Mouse (Mus musculus) thymus, postnatal 25 days (tissue): Measurements from ENCODE around the gene Cdk5.
"Not testable (repeated sequence)": the region's sequence is repeated elsewhere in the genome, so short reads cannot be mapped to it uniquely, and the experiment has no call there.

Experiments
- DNase-seq: peaks from one replicate; pipeline ENCODE4 v3.0.0; 2022

Gene Cdk5

DNA sequence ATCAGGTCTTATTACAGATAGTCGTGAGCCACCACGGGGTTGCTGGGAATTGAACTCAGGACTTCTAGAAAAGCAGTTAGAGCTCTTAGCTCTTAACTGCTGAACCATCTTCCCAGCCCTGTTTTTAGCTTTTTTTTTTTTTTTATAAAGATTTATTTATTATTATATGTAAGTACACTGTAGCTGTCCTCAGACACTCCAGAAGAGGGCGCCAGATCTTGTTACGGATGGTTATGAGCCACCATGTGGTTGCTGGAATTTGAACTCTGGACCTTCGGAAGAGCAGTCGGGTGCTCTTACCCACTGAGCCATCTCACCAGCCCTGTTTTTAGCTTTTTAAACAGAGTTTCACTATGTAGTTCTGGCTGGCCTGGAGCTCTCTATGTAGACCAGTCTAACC, 27.1 kb downstream of the Cdk5 start:
- DNase-seq = not testable (repeated sequence)

GRCm38 (mm10) chr5:24394165-24394894, 29.0 kb downstream of the Cdk5 start:
- DNase-seq = peak; percentile 93

GRCm38 (mm10) chr5:24393392-24393997, 29.8 kb downstream of the Cdk5 start, which contains the start of gene Abcb8:
Gene Abcb8 (plus strand): TSS chr5:24393663.
- peak; percentile 87 for DNase-seq

DNA sequence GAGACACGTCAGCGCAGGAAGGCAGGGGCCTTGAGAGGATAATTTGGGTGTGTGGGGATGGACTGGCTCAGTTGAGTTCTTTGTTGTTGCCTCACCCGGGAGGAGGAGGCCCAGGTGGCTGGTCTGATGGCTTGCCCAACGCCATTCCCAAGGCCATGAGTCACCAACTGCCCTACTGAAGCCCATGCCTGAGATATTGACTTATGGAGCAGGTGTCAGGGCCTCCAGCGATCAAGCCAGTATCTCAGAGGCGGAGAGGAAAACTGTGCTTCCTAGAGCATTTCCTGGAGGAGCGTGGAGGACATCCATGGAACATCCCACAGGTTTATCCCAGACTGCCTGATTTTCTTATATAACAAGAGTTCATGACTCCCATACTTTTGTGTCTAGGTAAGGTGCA, 30.6 kb downstream of the Cdk5 start:
- DNase-seq = no peak

DNA sequence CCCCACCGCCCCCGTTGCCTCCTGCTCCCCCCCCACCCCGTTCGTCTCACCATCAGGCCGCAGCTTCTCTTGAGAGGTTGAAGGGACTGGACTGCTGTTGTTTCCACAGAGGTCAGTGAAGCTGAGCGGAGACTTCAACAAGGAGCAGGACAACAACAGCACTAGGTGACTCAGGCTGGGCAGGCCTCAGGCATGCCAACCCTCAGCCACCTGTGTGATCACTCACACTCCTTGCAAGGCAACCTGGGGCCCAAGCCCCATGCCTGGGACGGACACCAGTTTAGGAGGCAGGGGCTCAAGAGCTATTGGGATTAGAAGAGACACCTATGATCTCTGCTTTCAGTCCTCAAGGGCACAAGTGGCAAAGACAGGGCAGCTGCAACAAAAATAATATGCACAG, 31.5 kb downstream of the Cdk5 start, which contains the start of gene Atg9b:
Gene Atg9b (minus strand): TSS at position 280 of the 400 bp plus-strand sequence.
- no peak for DNase-seq

GRCm38 (mm10) chr5:24389658-24390020, 33.7 kb downstream of the Cdk5 start:
- no peak for DNase-seq

- DNase-seq = peak; percentile 43
Measured at GRCm38 (mm10) chr5:24389011-24389657, 34.2 kb downstream of the Cdk5 start.

GRCm38 (mm10) chr5:24388246-24388915, 34.9 kb downstream of the Cdk5 start:
- peak; percentile 9 for DNase-seq

DNA sequence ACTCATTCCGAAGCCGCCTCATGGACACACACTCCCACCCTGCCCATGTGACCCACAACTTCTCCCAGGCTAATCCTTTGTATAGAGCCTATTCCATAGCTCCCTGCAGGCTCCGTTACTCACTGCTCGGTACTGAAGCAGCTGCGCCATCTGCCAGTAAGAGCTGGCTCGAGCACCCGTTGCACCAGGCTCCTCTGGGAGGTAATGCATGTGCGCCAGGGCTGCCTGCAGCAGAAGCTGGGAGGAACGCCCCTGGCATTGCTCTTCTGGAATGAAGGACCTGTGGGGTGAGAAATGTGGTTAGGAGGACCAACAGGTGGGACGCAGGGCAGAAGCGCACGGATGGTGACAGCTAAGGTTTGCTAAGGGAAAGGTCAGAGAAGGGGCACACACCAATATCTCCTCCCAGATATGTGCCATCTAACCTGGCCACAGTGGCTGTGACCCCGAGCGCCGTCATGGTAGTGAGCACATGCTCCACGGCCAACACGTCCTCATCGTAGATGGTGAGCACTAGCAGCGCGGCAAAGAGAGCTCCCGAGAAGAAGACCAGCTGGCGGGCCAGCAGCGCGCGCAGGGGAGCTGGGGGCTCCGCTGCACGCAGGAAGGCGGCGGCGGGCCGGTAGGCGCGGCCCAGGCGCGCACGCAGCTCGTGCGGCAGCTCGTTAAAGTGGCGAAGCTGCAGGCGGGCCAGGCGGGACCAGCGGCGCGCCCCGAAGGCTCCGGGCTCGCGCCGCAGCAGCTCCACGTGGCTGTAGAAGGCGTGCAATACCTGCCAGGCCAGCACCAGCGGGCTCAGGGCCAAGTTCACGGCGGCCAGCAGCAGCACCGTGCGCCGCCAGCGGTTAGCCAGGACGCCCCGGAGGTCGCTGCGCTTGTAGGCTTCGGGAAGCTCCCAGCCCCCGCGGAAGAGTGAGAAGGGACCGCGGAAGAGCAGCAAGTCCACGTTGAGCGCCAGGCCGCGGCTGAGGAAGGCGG, 35.8 kb downstream of the Cdk5 start:
- DNase-seq = peak; percentile 57

DNA sequence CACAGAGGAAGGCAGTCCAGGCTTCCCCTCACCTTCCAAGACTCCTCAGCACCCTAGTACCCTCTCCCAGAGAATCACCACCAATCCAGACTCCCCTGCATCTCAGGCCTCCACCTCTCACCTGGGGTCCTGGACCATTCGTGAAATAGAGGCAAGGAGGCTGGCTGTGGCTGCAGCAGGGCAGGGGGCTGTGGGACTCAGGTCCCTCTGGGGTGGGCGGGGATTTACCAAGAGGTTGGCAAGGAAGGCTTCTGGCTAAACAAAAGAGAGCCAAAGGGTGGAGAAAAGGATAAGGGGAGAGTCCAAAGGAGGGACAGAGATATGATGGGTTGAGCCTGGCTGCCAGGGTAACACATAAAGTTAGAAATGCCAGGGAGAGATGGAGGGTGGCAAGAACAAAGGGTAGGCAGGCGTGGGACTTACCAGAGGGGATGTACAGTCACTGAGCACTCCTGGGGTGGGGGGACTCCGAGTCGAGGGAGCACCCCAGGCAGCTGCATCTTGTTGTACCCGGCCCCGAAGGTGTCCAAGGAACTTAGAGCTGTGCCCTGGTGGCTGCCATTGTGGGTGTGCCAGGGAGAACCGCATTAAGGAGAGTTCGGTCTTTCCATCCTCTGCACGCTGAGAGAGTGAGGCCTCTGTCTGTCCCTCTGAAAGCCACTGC, 37.3 kb downstream of the Cdk5 start:
- no peak for DNase-seq

- DNase-seq = no peak
Measured at GRCm38 (mm10) chr5:24385374-24385773, 38.0 kb downstream of the Cdk5 start.

- no peak for DNase-seq
Measured at GRCm38 (mm10) chr5:24384407-24384806, 38.9 kb downstream of the Cdk5 start.

GRCm38 (mm10) chr5:24383026-24383859, 40.1 kb downstream of the Cdk5 start:
- peak; percentile 90 for DNase-seq

GRCm38 (mm10) chr5:24381988-24382387, 41.3 kb downstream of the Cdk5 start:
- no peak for DNase-seq

DNA sequence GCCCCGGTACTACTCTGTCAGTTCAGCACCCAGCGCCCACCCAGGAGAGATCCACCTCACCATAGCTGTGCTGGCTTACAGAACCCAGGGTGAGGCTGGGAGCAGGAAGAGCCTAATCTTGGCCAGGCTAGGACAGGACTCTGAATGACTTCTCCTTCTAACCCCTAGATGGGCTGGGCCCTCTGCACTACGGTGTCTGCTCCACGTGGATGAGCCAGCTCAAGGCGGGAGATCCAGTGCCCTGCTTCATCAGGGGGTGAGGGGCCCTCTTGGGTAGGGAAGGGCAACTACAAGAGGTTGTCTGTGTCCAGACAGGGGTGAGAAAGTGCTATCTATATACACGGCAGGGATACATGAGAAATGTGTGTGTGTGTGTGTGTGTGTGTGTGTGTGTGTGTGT, 41.8 kb downstream of the Cdk5 start:
- DNase-seq = no peak

DNA sequence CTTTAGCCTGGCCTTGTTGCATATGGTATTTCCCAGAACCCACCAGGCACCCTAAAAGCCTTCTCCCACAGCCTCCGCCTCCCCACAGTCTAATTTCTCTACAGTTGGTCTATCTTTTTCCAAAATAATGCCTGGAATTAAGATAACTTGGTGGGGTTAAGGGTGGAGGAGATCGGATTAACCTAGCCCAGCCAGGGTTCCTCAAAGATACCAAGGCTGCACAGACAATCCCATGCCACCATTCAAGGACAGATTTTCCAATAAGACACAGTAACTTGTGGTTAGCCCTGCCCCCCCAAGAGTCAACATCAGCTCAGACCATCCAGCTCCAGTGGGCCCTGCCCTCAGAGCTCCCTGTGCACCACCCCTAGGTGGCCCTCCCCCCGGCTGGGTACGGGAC, 42.8 kb downstream of the Cdk5 start:
- no peak for DNase-seq

DNA sequence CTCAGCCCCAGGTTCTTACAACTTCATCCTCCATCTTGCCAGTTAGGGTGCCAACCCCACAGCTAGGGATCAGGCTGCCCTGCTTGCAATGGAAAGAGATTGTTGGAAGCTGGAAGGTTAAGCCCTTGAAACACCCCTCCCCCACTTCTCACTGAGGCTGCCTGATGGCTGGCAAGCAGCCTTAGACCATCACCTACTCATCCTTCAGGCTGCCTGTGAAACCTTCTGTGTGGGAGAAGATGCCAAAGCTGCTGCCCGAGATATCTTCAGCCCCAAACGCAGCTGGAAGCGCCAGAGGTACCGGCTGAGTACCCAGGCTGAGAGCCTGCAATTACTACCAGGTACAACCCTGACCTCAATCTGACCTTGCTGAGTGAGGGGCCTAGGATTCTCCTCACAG, 43.8 kb downstream of the Cdk5 start:
- DNase-seq = no peak

GRCm38 (mm10) chr5:24378700-24379099, 44.6 kb downstream of the Cdk5 start:
- no peak for DNase-seq

GRCm38 (mm10) chr5:24374666-24375328, 48.5 kb downstream of the Cdk5 start:
- DNase-seq = no peak

GRCm38 (mm10) chr5:24374216-24374615, 49.1 kb downstream of the Cdk5 start:
- DNase-seq = no peak
